Mouse (Mus musculus) left cerebral cortex, postnatal 25 days (tissue): Measurements from ENCODE around the gene Bahcc1. TPM values are rescaled to one million over a fixed set of nuclear protein-coding genes. Genes with fewer than 3 reads are reported as not detected.

Experiments used
- DNase-seq, 2 experiments: peaks; one replicate each; pipeline ENCODE4 v3.0.0; 2022; ENCODE audit warnings: low spot score in 2 of 2, mixed read lengths in 1 of 2
- intact Hi-C: fragments of 180-260 bp; cut with DNase I; formaldehyde crosslinking; loops from one replicate; pipeline ENCODE4 v1.15.1; 2025
- total RNA-seq, 2 experiments: library from RNA; stranded (reverse); gene quantifications; 2 replicates each; pipeline ENCODE4 v1.2.3; 2021

The Bahcc1 gene
- total RNA-seq, 2 experiments from 2014 or later, result 16.3 to 21.9 TPM

DNA sequence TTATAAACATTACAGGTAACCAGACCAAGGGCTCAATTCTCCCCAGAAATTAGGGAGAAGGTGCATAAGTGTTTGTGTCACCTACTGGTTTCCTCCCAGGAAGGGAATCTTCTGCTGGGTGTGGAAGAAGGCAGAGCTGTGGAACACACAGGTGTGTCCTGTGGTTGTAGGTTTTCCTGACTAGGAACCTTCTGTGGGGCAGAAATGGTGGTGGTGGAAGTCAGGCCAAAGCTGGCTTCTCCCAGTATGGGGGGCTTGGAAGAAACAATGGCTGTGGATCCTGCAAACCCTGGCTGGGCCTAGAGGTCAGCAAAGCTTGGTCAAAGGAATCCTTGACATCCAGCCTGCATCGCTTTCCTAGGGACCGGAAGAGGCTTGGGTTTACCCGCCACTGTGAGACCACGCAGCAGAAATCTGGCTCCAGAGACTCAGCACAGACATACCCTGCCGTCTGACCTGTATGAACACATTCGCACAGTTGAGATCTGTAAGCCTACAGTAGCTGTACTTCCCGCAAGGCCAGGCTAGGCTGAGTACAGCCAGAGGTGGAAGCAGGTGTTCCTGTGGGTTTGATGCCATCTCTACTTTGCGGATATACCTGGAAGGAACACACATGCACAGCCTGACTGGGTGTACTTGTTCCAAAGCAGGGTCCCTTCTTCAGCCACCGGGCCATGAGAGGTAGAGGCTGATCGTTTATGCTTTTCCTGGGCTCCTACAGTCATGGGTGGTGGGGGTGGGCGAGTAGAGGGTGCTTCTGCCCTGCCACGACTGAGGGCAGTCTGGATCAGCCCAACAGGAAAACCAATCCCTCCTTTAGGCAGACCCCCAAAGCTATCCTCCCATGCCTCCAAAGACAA lies 6.1 kb upstream of the Bahcc1 start:
- DNase-seq, result no peak
- intact Hi-C loops, result no loop called here

- intact Hi-C loops, result no loop called here
- no peak for DNase-seq
Measured at GRCm38 (mm10) chr11:120227571-120228051, 5.1 kb upstream of the Bahcc1 start.

DNA sequence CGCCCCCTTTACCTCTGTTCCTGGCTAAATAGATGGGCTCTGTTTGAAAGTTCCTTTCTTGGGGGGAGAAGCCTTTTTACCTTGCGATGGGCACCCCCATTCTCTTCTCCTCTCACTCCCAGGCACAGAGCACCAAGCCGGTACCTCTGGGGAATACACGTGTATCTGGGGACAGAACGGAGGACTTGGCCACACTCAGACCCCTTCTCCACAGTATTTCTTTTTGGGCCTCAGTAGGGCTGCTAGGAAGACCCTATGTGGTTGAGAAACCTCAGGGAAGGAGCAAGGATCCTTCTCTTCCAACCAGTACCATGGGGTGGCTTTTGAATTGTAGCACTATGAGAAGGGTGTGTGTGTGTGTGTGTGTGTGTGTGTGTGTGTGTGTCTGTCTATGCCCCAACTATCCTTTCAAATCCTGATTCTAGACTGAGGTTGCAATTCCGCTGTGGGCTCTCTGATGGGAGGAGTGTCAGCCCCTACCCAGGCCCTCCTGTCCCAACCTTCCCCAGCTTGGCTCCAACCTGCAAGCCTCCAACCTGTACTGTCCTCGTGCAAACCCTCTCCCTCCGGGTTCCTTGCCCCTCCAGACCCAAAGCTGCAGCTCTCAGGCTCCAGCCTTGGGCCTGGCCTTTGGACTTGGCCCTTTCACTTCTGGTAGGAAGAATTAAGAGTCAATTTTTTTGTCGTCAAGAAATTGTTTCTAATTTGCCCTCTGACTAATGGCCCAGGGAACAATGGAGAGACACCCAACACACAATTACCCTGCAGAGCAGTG lies 4.4 kb upstream of the Bahcc1 start:
- DNase-seq, result no peak
- intact Hi-C loops, result no loop called here

DNA sequence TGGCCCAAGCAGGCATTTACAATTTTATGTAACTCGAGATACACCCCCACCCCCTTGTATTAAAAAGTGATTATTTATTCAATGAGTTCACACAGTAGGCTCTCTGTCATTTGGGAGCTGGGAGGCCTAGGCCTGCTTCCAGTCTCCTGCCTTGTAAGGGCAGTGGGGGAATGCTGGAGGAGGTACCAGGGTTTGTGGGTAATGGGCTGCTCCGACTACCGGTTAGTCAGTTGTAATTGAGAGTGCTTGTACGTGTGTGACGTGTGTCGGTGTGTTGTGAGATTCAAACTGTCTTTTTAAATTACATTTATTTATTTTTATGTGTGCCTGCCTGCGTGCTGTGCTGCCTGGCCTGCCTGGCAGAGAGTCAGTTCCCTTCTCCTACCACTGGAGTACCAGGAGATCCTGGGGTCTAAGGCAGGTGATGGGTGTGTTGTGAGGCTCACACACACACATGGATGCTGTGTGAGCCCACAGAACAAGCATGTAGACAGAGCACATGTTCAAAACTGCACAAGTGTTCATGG lies 3.8 kb upstream of the Bahcc1 start:
- intact Hi-C loops, result no loop called here
- DNase-seq, result no peak

DNA sequence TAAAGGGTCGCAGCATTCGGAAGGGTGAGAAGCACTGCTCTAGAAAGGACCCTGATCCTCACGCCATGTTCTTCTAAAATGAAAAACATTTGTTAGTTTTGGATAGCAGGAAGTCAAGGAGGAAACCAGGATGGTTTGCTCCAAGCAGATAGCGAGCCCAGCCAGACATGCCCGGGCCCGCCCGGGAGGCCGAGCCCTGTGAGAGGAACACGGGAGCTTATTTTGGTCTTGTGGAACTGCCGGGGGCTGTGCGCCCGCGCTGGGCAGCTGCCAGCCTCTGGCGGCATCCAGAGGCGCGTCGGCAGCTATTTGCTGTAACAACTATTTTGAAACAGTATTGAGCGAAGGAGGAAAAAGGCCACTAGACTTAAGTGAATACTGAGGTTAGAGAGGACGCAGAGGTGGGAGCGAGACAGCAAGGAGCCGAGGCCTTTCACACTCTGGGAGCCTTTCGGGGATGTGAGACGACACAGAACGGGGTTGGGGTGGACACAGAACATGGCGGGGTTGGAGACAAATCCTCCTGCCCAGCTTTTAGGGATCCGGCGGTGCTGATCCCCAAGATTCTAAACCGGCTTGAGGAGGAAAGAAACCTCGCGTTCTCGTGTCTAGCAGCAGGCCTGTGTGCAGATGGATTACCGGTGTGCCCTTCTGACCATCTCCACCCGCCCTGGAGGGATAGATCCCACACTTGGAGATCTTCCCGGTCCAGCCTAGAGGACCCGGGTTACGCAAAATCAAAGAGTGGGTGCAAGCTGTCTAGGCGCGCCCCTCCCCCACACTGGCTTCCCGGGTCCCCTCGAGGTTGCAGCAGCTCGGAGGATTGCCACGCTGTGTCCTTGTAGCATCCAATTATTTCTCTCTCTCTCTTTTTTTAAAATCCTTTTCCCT lies 2.6 kb upstream of the Bahcc1 start:
- DNase-seq, result peak; percentile 71 to 75
- intact Hi-C loops, result loop anchor here (1.0 kb wide), 1 partner anchor 44 kb away; no protein-coding TSS in a partner anchor

DNA sequence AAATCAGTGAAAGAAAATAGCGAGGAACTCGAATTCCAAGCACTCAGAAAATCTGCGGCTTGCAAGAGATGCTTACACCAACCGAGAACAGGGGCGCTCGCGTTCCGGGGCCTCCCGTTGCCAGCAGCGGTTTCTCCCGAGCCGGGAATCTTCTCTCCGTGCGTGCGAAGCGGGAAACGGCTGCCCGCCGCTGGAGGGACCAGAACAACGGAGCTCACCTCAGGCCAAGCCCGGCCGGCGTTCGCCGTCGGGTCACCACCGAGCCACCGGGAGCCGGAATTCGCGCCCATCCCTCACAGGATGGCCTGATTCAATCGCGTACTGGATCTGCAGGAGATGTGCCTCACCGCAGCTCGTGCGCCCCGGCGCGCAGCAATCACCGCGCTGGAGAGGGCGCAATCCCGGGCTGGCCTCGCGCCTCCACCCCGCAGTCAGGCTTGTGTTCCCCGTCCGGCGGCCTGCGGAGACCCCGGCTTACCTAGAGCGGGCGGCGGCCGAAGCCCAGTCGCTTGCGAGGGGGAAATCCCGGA lies 1.8 kb upstream of the Bahcc1 start:
- DNase-seq, result peak in 1 of 2 experiments; percentile 59
- intact Hi-C loops, result loop anchor here (1.0 kb wide), 2 partner anchors 45 to 76 kb away; no protein-coding TSS in a partner anchor

DNA sequence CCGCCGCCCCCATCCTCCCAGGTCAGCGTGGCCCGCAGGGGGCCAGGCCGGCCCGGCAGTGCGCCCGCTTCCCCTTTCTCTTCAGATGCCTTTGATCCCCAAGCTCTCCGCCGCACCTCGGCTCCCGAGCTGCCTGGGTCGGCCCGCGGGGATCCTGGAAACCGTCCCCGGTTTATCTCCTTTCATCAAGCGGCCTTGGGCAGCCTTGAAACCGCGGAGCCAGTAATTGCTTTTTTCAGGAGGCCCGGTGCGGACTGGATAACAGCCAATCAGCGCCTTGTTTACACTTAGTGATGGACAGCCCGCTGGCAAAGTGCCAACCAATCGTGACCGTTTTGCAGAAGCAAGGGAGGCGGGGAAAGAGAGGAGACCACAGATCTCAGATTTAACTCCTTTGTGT lies 1.4 kb upstream of the Bahcc1 start:
- intact Hi-C loops, result loop anchor here (1.0 kb wide), 1 partner anchor 76 kb away; no protein-coding TSS in a partner anchor
- DNase-seq, result peak; percentile 100

DNA sequence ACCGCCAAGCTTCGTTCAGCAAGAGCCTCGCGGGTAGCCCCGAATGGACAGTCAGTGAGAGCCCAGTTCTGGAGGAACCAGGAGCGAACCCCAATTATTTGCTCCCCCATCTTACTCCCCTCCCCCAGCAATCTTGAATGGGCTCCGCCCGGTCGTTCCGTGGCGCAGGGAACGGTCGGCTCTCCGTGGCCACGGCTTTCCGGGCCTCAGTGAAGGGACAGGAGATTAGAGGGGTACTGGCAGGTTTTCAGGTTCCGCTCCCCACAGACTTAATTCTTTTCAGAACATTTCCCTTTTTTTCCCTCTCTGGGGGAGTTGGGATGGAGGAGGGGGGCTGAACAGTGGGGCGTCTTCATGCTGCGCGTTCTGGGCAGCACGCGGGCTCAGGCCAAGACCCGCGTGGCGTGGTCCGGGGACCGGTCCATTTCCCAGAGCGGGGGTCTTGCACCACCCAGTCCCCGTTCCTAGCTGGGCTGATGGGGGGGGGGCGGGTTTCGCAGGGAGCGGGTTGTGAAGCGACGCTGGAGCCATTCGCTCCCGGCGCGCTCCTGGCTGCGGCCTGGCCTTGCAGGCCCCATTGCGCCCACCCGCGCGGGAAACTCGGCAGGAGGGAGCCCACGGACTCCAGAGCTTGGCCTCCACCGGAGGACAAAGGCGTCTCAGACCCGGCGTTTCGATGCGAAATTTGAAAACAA lies 841 bp downstream of the Bahcc1 start:
- DNase-seq, result peak; percentile 53 to 57
- intact Hi-C loops, result loop anchor here (2.0 kb wide), 1 partner anchor 115 kb away; the partner anchor contains the start of gene Actg1

- peak in 1 of 2 experiments; percentile 65 for DNase-seq
- intact Hi-C loops, result no loop called here
Measured at GRCm38 (mm10) chr11:120234136-120234775, 1.5 kb downstream of the Bahcc1 start.

- intact Hi-C loops, result no loop called here
- DNase-seq, result peak in 1 of 2 experiments; percentile 61
Measured at GRCm38 (mm10) chr11:120234776-120235181, 2.0 kb downstream of the Bahcc1 start.

- DNase-seq, result peak in 1 of 2 experiments; percentile 66
- intact Hi-C loops, result loop anchor here (1.0 kb wide), 1 partner anchor 47 kb away; no protein-coding TSS in a partner anchor
Measured at GRCm38 (mm10) chr11:120235385-120236113, 2.8 kb downstream of the Bahcc1 start.

- intact Hi-C loops, result loop anchor here (1.0 kb wide), 1 partner anchor 48 kb away; no protein-coding TSS in a partner anchor
Measured at GRCm38 (mm10) chr11:120236114-120236437, 3.3 kb downstream of the Bahcc1 start.

DNA sequence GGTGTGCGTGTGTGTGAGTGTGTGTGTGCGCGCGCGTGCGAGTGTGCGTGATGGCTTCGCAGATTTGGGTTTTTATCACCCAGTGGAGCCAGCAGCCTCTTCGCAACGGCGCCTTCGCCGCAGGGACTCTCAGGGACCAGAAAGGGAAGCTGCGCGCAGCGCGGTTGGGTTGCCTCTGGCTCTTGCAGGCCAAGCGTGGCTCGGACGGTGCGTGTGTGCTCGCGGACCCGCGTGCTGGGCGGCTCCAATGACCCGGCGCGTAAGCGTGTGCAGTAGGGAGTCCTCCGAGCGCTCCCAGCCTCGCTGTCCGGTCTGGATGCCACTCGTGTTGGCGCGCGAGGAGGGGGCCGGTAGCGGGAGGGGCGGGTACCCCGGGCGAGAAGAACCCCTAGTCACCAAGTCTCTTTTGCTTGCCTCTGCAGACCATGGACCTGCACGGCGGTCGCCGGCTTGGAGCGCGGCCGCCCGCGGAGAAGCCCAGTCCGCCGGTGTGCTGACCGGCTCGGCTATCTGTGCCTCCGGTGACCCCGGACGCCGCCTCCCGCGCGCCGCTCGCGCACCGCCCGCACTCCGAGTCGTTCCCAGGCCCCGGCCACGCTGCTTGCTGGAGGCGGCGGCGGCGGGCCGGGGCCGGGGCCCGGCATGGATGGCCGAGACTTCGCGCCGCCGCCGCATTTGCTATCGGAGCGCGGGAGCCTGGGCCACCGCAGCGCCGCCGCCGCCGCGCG lies 3.9 kb downstream of the Bahcc1 start:
- intact Hi-C loops, result loop anchor here (1.0 kb wide), 1 partner anchor 48 kb away; no protein-coding TSS in a partner anchor
- DNase-seq, result peak; percentile 71 to 72

More at GRCm38 (mm10) chr11:120236114-120236437, 3.3 kb downstream of the Bahcc1 start:
- DNase-seq, result no peak

GRCm38 (mm10) chr11:120237166-120238131 lies 4.7 kb downstream of the Bahcc1 start:
- DNase-seq, result peak in 1 of 2 experiments; percentile 61
- intact Hi-C loops, result no loop called here

DNA sequence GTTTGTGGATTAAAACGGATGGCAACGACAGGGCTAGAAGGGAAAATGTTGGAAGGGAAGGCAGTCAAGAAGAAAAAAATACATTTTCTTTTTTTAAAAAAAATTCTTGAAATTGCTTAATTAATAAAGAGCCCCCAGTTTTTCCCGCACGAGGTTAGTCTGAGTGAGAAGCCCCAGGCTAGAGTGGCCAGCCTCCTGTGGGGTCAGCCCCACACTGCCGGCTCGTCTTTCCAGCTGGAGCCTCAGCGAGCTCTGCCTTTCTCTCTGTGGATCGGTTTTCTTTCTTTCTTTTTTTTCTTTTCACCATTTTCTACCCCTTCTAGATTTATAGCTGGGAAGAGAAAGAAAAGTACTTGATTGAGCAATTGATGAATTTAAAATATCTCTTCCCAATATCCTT lies 5.6 kb downstream of the Bahcc1 start:
- intact Hi-C loops, result no loop called here

More for the DNA sequence above, 5.6 kb downstream of the Bahcc1 start:
- no peak for DNase-seq
